Mouse (Mus musculus) thymus, adult 2 months (tissue): Measurements from ENCODE around the gene Cryba4. TPM values are rescaled to one million over a fixed set of nuclear protein-coding genes. Genes with fewer than 3 reads are reported as not detected.

ENCODE experiments used
- DNase-seq: peaks from one replicate; pipeline ENCODE4 v3.0.0; 2021
- H3K27ac ChIP-seq: fragments of 200-500 bp; 2 replicates; pipeline ENCODE4 v1.5.1; 2012; ENCODE audit warnings: low read length, control low read depth; ENCODE audit not compliant: control insufficient read depth, insufficient read depth
- H3K27me3 ChIP-seq: fragments of 200-500 bp; 2 replicates; pipeline ENCODE4 v1.6.1; 2012; ENCODE audit warnings: mild to moderate bottlenecking, low read length, moderate library complexity, mixed read lengths; ENCODE audit not compliant: control insufficient read depth, insufficient read depth
- H3K36me3 ChIP-seq: fragments of 200-500 bp; 2 replicates; pipeline ENCODE4 v1.6.1; 2012; ENCODE audit warnings: mild to moderate bottlenecking, low read length, moderate library complexity; ENCODE audit not compliant: control insufficient read depth, insufficient read depth
- H3K4me1 ChIP-seq: fragments of 200-500 bp; replicated peaks from 2 replicates; pipeline ENCODE4 v1.6.1; 2012; ENCODE audit warnings: low read length; ENCODE audit not compliant: control insufficient read depth, insufficient read depth
- H3K4me3 ChIP-seq: fragments of 200-500 bp; 2 replicates; pipeline ENCODE4 v1.5.1; 2012; ENCODE audit warnings: mild to moderate bottlenecking, low read length, control low read depth, moderate library complexity; ENCODE audit not compliant: control insufficient read depth, insufficient read depth
- CTCF ChIP-seq: fragments of 200-500 bp; IDR thresholded peaks from 2 replicates; pipeline ENCODE4 v1.5.1; 2012; ENCODE audit warnings: mild to moderate bottlenecking, control low read depth, low read length, moderate library complexity, borderline replicate concordance; ENCODE audit not compliant: control insufficient read depth, poor library complexity, insufficient read depth; ENCODE audit errors: extremely low read depth
- POLR2A ChIP-seq: fragments of 200-500 bp; IDR thresholded peaks from 2 replicates; pipeline ENCODE4 v1.6.1; 2012; ENCODE audit warnings: mild to moderate bottlenecking, low read length, control low read depth, moderate library complexity; ENCODE audit not compliant: control insufficient read depth, poor library complexity, insufficient read depth; ENCODE audit errors: extremely low read depth
- WGBS: fragments of 180-500 bp; shearing (Covaris S2); methylation state at CpG from one replicate; pipeline ENCODE4 v1.1.7; 2018; 5-methylcytosine and 5-hydroxymethylcytosine counted together
- polyA plus RNA-seq: library from polyadenylated mRNA; depleted of rRNA; stranded (reverse); fragments of >200 nt; gene quantifications from 2 replicates; pipeline ENCODE4 v1.2.3, GENCODE M21; 2012

Cryba4 gene
- polyA plus RNA-seq, 1 experiment: 3.1 TPM

- Histone ChIP-seq H3K27me3 (no peaks in the 10 kb centered on the region), H3K36me3 (no peaks in the 10 kb centered on the region), H3K4me3 (peak overlapping the region; percentile 83), H3K27ac (no peak overlapping the region), H3K4me1 (peaks cover 52% of the 10 kb centered on the region)
- no peak for DNase-seq
- TF ChIP-seq POLR2A: peak; percentile 23; the same call in 1 of the 2 replicates
- no peak for TF ChIP-seq CTCF
- WGBS: under 1% methylated on average over 24 of the region's 24 CpGs
Observed at GRCm38 (mm10) chr5:112276907-112277348, 24.6 kb upstream of the Cryba4 start.

GRCm38 (mm10) chr5:112276267-112276873, 24.1 kb upstream of the Cryba4 start, which contains the start of gene Tpst2:
TSS of gene Tpst2 (plus strand) at chr5:112276691.
- Histone ChIP-seq H3K36me3 (no peaks in the 10 kb centered on the region), H3K27ac (peak within 1 kb of the TSS; percentile 9; the same call in 1 of the 2 replicates), H3K4me3 (peak within 1 kb of the TSS; percentile 83), H3K27me3 (no peaks in the 10 kb centered on the region), H3K4me1 (peaks cover 55% of the 10 kb centered on the region)
- WGBS: under 1% methylated on average over 61 of the region's 62 CpGs
- peak; percentile 50; the same call in 1 of the 2 replicates for TF ChIP-seq CTCF
- peak; percentile 60; the same call in 1 of the 2 replicates for TF ChIP-seq POLR2A
- peak; percentile 100 for DNase-seq

- TF ChIP-seq POLR2A: no peak
- no peak for TF ChIP-seq CTCF
- Histone ChIP-seq H3K27me3 (no peaks in the 10 kb centered on the region), H3K4me1 (peaks cover 64% of the 10 kb centered on the region), H3K27ac (no peak overlapping the region), H3K4me3 (no peak overlapping the region), H3K36me3 (no peaks in the 10 kb centered on the region)
- DNase-seq: no peak
- WGBS: 5% methylated on average over 4 of the region's 4 CpGs
Observed at GRCm38 (mm10) chr5:112275021-112275804, 22.9 kb upstream of the Cryba4 start.

- WGBS: 36% methylated on average over 2 of the region's 2 CpGs
Observed at GRCm38 (mm10) chr5:112273746-112274463, 21.6 kb upstream of the Cryba4 start.

GRCm38 (mm10) chr5:112272934-112273333, 20.6 kb upstream of the Cryba4 start:
- no peak overlapping the region for H3K4me3 ChIP-seq
- H3K27me3 ChIP-seq: no peaks in the 10 kb centered on the region
- no peak for DNase-seq
- WGBS: 18% methylated on average over 2 of the region's 2 CpGs
- H3K27ac ChIP-seq: peak overlapping the region; percentile 54; the same call in 1 of the 2 replicates
- TF ChIP-seq CTCF: no peak
- TF ChIP-seq POLR2A: no peak
- peaks cover 52% of the 10 kb centered on the region for H3K4me1 ChIP-seq
- no peaks in the 10 kb centered on the region for H3K36me3 ChIP-seq

More at GRCm38 (mm10) chr5:112273746-112274463, 21.6 kb upstream of the Cryba4 start:
- peaks cover 60% of the 10 kb centered on the region for H3K4me1 ChIP-seq
- H3K36me3 ChIP-seq: no peaks in the 10 kb centered on the region
- H3K4me3 ChIP-seq: no peak overlapping the region
- TF ChIP-seq POLR2A: no peak
- no peak for TF ChIP-seq CTCF
- no peak for DNase-seq
- peak overlapping the region; percentile 51; the same call in 1 of the 2 replicates for H3K27ac ChIP-seq
- H3K27me3 ChIP-seq: no peaks in the 10 kb centered on the region
